Mouse (Mus musculus) liver, embryonic 13.5 days (tissue): ENCODE measurements at regions not wholly inside any gene's neighbourhood (a gene's known extent, or its start where the extent isn't known, plus 50 kb on each side); places are given as distances from the start of the nearest gene placed in this dataset.

Experiments used
- ATAC-seq: fragments of 200-750 bp; cut with Nextera tagmentation; 2 replicates; pipeline ENCODE4 v1.8.0; 2017; ENCODE audit warnings: low read depth, mild to moderate bottlenecking, moderate number of reproducible peaks, moderate library complexity
- DNase-seq: peaks from one replicate; pipeline ENCODE4 v3.0.0; 2022
- H3K27ac ChIP-seq: fragments of 300-500 bp; sonication (generic); 2 replicates; pipeline ENCODE4 v1.5.1; 2015; ENCODE audit warnings: moderate library complexity, mild to moderate bottlenecking, inconsistent platforms
- H3K27me3 ChIP-seq: fragments of 300-500 bp; sonication (generic); 2 replicates; pipeline ENCODE4 v1.6.1; 2015; ENCODE audit warnings: mild to moderate bottlenecking, inconsistent platforms
- H3K36me3 ChIP-seq: fragments of 300-500 bp; sonication (generic); 2 replicates; pipeline ENCODE4 v1.6.1; 2015; ENCODE audit warnings: mild to moderate bottlenecking, inconsistent platforms
- H3K4me1 ChIP-seq: fragments of 300-500 bp; sonication (generic); replicated peaks from 2 replicates; pipeline ENCODE4 v1.6.1; 2015; ENCODE audit warnings: inconsistent platforms
- H3K4me2 ChIP-seq: fragments of 300-500 bp; sonication (generic); 2 replicates; pipeline ENCODE4 v1.6.1; 2015; ENCODE audit warnings: inconsistent platforms, mild to moderate bottlenecking, moderate library complexity
- H3K4me3 ChIP-seq: fragments of 300-500 bp; sonication (generic); replicated peaks from 2 replicates; pipeline ENCODE4 v1.5.1; 2015; ENCODE audit warnings: mild to moderate bottlenecking, inconsistent platforms
- H3K9ac ChIP-seq: fragments of 300-500 bp; sonication (generic); 2 replicates; pipeline ENCODE4 v1.6.1; 2015; ENCODE audit warnings: mild to moderate bottlenecking, inconsistent platforms
- H3K9me3 ChIP-seq: fragments of 300-500 bp; sonication (generic); replicated peaks from 2 replicates; pipeline ENCODE4 v1.6.1; 2016; ENCODE audit warnings: inconsistent platforms
- WGBS: fragments of 180-500 bp; shearing (Covaris S2); methylation state at CpG from one replicate; pipeline ENCODE4 v1.1.7; 2015; ENCODE audit not compliant: insufficient replicate concordance; 5-methylcytosine and 5-hydroxymethylcytosine counted together

DNA sequence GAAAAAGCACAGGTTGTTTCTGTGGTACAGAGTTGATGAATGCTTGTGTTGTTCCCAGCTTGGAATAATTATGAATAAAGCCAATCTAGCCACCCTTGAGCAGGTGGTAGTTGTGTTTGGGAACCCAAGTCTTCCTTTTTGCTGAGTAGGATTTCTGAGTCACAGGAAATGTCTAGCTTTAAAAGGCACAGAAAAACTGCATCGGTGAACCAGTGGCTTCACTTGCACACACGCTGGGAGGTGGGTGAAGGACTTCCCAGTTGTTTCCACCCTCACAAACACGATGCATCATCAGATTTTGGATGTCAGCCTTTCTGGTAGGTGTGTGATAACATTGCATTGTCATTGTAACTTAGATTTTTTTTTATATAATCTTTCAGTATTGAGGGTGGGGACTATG is 322.9 kb upstream of the Slco3a1 start:
- no peak overlapping the region for H3K4me2 ChIP-seq
- no peak for DNase-seq
- 41% methylated on average over 3 of the region's 3 CpGs for WGBS

DNA sequence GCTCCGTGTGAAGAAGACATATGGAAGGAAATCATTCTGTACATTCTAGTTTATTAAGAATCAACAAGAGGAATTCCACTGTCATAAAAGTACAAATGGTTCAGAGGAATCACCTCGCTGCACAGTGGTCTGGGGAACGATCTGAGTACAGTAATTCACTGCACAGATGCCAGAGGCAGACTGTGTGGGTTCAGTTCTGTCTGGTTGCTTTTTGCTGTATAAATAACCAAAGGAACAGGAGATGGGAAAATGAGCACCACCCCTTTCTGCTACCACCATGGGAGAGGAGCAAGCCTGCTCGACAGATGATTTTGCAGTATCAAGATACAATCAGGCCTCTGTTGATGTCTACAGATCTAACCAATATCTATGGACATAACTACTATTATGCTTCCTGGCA is 322.1 kb upstream of the Slco3a1 start:
- no peak overlapping the region for H3K27ac ChIP-seq
- no peaks in the 10 kb centered on the region for H3K36me3 ChIP-seq
- H3K9ac ChIP-seq, result no peak overlapping the region
- no peak overlapping the region for H3K4me2 ChIP-seq
- no peak for DNase-seq
- H3K4me1 ChIP-seq, result no peaks in the 10 kb centered on the region
- H3K4me3 ChIP-seq, result no peak overlapping the region
- ATAC-seq, result no peak
- no peaks in the 10 kb centered on the region for H3K9me3 ChIP-seq
- 56% methylated on average over 4 of the region's 4 CpGs for WGBS
- H3K27me3 ChIP-seq, result no peaks in the 10 kb centered on the region

More for the DNA sequence above, 322.9 kb upstream of the Slco3a1 start:
- Histone ChIP-seq H3K4me1 (no peaks in the 10 kb centered on the region), H3K27me3 (no peaks in the 10 kb centered on the region), H3K36me3 (no peaks in the 10 kb centered on the region), H3K4me3 (no peak overlapping the region), H3K27ac (no peak overlapping the region), H3K9ac (no peak overlapping the region), H3K9me3 (no peaks in the 10 kb centered on the region)
- no peak for ATAC-seq

DNA sequence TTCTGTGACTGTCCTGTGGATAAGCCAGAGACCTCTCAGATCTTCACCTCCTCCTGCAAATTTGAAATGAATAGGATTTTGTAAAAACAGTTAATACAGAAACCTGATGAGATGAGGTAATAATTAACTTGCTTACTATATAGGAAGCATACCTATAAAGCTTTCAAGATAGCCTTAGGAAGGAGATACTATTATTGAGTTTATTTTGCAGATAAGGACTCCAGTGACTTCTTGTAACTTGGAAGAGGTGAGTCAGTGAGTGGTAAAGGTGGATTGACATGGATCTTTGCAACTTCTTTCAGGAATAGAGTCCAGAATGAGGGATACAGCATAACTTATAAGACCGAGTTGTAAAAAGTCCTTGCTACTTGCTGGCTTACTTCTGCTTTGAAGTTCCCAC is 315.7 kb upstream of the Slco3a1 start:
- Histone ChIP-seq H3K36me3 (no peaks in the 10 kb centered on the region), H3K27ac (no peak overlapping the region), H3K4me2 (no peak overlapping the region), H3K9ac (no peak overlapping the region), H3K4me1 (no peaks in the 10 kb centered on the region), H3K4me3 (no peak overlapping the region), H3K9me3 (no peaks in the 10 kb centered on the region), H3K27me3 (no peaks in the 10 kb centered on the region)
- ATAC-seq, result no peak
- no peak for DNase-seq
- 74% methylated on average over 1 of the region's 1 CpGs for WGBS

DNA sequence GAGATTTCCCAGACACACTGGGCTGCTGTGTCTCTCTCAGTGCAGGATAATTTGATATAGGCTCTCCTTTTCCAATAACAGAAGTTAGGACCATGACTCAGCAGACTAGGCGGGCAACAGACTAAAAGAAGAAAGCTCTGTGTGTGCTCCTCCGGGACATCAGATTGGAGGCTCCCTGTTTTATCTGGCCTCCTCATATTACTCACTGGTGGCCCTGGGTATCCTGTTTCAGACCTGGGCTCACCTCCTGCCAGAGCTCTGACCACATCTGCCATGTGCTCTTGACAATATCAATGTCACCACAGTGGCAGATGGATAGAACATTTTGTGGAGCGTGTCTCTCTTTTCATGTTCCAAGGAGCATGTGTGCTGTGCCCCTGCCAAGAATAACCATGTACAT is 308.1 kb upstream of the Slco3a1 start:
- ATAC-seq (no peak), DNase-seq (peak; percentile 1)
- no peaks in the 10 kb centered on the region for H3K36me3 ChIP-seq
- 25% methylated on average over 3 of the region's 3 CpGs for WGBS
- H3K27ac ChIP-seq, result no peak overlapping the region
- no peaks in the 10 kb centered on the region for H3K27me3 ChIP-seq
- no peaks in the 10 kb centered on the region for H3K9me3 ChIP-seq
- H3K9ac ChIP-seq, result no peak overlapping the region
- H3K4me1 ChIP-seq, result no peaks in the 10 kb centered on the region
- H3K4me2 ChIP-seq, result no peak overlapping the region
- H3K4me3 ChIP-seq, result no peak overlapping the region

DNA sequence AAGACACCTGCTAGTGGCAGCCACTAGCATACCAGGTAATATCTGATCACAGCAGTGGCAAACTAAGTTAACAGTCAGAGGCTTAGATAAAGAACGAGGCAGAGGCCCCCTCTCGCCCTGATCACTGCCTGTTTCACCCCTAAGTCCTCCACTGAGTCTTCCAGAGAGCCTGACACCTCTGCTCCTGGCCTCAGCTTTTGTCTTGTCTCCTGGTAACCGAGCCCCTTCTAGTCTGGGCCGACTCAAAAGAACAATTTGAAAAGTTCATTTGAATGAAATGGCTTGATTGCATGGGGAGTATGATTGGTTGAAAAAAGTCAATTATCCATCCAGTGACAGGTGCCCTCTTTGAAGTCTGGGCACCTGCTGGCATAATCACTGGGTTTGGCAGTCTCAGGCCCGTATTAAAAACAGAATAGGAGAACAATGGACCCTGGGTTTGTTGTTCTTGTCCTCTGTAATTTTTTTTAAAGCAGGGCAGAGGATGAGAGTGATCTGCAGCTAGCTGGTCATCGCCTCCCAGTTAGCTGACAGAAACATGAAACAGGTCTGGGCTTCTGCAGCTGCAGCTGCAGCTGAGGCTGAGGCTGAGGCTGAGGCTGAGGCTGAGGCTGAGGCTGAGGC is 289.8 kb upstream of the Slco3a1 start:
- no peaks in the 10 kb centered on the region for H3K9me3 ChIP-seq
- no peak overlapping the region for H3K27ac ChIP-seq
- no peak overlapping the region for H3K4me2 ChIP-seq
- no peak overlapping the region for H3K9ac ChIP-seq
- ATAC-seq (no peak), DNase-seq (no peak)
- H3K36me3 ChIP-seq, result no peaks in the 10 kb centered on the region
- H3K4me3 ChIP-seq, result no peak overlapping the region
- H3K27me3 ChIP-seq, result no peaks in the 10 kb centered on the region
- H3K4me1 ChIP-seq, result no peaks in the 10 kb centered on the region
- WGBS, result 35% methylated on average over 6 of the region's 6 CpGs

DNA sequence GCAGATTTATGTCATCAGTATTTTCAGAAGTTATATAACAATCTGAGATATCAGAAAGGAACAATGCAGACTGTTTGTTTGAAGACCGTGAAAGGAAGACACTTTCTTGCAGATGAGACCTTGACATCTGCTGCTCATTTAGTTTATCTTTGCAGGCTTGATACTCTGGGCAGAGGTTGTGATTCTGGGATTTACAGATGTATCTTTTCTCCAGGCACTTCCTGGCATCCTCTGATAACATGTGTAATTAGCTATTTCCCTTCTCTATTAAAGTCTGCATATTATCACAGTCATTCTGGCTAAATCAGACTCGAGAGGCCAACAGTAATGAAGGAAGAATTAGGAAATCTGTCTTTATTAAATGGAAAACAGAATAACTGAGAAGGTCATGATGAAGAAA is 268.7 kb upstream of the Slco3a1 start:
- no peaks in the 10 kb centered on the region for H3K27me3 ChIP-seq
- H3K9me3 ChIP-seq, result no peaks in the 10 kb centered on the region
- H3K36me3 ChIP-seq, result no peaks in the 10 kb centered on the region
- H3K4me3 ChIP-seq, result no peak overlapping the region
- 31% methylated on average over 2 of the region's 2 CpGs for WGBS
- no peak overlapping the region for H3K4me2 ChIP-seq
- ATAC-seq (no peak), DNase-seq (no peak)
- no peaks in the 10 kb centered on the region for H3K4me1 ChIP-seq
- H3K9ac ChIP-seq, result no peak overlapping the region
- H3K27ac ChIP-seq, result no peak overlapping the region

DNA sequence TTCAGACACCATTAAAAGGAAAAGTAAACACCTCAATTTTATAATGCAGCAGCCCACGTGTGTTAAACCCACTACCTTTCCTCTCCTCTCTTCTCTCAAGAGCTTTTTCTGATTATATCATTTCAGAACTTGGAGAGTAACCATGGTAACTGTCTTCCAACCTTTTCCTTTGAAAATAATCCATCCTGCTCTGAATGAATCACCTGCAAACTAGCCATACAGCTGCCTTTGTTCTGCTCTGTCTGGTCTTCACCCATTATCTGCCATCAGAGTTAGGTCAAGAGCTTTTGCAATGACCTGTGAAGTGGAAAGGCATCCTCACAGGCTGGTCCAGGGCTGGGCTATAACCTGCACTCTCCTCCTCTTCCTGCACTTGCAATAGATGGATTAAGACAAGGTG is 238.7 kb upstream of the Slco3a1 start:
- no peaks in the 10 kb centered on the region for H3K36me3 ChIP-seq
- 49% methylated on average over 1 of the region's 1 CpGs for WGBS
- H3K4me2 ChIP-seq, result no peak overlapping the region
- no peak overlapping the region for H3K27ac ChIP-seq
- DNase-seq (no peak), ATAC-seq (no peak)
- H3K9ac ChIP-seq, result no peak overlapping the region
- H3K4me3 ChIP-seq, result no peak overlapping the region
- H3K4me1 ChIP-seq, result no peaks in the 10 kb centered on the region
- no peaks in the 10 kb centered on the region for H3K27me3 ChIP-seq
- H3K9me3 ChIP-seq, result no peaks in the 10 kb centered on the region

DNA sequence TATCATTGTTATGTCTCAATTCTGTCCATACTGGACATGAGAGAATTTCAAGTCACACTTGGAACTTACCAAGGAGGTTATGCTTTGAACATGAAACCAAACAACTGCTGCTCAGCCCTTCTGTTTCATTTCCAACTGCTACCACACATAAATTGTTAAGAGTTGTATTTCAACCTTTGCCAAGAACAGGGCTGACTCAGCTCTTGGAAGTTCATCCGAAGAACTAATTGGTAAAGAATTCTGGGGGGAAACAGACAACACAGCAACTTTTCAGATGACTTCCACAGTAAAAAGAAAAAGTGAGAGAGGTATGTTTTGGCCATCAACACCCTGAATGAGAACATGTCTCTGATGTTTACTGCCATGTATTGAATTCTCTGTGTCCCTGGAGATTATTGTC is 234.1 kb upstream of the Slco3a1 start:
- H3K9me3 ChIP-seq, result no peaks in the 10 kb centered on the region
- no peak overlapping the region for H3K9ac ChIP-seq
- no peaks in the 10 kb centered on the region for H3K4me1 ChIP-seq
- H3K27me3 ChIP-seq, result no peaks in the 10 kb centered on the region
- DNase-seq, result no peak
- no peak for ATAC-seq
- no peak overlapping the region for H3K4me3 ChIP-seq
- WGBS, result 56% methylated on average over 1 of the region's 1 CpGs
- H3K27ac ChIP-seq, result no peak overlapping the region
- no peak overlapping the region for H3K4me2 ChIP-seq
- no peaks in the 10 kb centered on the region for H3K36me3 ChIP-seq

DNA sequence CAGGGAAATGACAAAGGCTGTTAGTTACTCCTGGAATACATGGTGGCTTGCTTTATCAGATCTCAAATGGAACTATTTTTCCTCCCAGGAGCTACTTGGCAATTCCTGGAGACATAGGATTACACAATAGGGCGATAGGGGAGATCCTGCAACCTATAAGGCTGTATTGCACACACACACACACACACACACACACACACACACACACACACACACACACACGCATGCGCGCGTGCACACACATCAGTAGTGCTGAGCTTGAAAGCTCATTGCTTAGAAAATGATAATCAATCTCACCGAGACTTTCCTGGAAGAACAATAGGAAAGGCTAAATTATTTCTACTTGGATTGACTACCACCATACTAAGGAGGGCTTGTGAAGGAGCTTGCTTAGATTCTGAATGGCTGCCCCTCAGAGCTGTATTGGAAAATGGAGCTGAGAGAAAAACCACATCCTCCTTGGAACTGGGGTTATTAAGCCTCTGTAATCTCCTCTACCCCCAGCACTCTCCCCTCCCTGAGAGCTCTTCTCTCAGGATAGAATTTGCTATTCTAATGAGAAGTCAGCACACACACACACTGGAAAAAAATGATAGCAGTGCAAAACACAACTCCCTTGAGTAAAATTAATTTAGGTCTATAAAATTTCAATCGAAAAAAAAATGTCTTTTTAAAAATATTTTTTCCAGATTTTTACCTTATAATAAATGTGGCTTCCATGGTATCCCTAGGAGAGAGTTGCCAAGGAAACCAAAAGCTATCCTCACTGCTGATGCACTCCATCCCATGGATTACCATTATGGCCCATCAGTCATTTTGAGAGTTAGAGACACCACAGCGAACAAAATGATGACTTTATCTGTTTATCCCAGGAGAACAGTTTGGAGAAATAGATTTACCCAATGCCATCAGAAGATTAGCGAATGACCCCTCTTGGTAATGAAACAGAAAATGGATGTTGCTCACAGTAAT is 217.1 kb upstream of the Slco3a1 start:
- no peak overlapping the region for H3K9ac ChIP-seq
- H3K4me3 ChIP-seq, result no peak overlapping the region
- no peaks in the 10 kb centered on the region for H3K9me3 ChIP-seq
- H3K27me3 ChIP-seq, result no peaks in the 10 kb centered on the region
- ATAC-seq, result no peak
- 75% methylated on average over 9 of the region's 9 CpGs for WGBS
- no peak overlapping the region for H3K27ac ChIP-seq
- no peak for DNase-seq
- H3K4me2 ChIP-seq, result no peak overlapping the region
- H3K36me3 ChIP-seq, result no peaks in the 10 kb centered on the region
- H3K4me1 ChIP-seq, result no peaks in the 10 kb centered on the region

DNA sequence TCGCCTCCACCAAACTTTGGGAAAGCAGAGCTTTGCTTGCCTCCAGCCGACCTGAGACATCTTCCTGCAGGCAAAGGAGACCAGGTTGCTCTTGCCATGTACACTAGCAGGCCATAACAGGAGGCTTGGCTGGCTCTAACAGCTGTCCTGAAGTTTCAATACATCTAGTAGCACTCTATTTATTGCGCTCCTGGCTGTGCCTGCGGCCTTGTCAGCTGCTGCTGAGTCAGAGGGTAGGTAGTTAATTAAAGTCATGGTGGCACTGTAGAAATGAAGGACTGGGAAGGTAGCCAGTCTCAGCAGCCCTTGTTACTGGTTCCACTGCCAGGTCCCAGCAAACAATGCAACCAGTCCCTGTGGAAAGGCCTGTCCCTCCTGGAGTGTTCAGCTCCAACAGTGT is 212.0 kb upstream of the Slco3a1 start:
- Histone ChIP-seq H3K9me3 (no peaks in the 10 kb centered on the region), H3K27ac (no peak overlapping the region), H3K4me1 (no peaks in the 10 kb centered on the region), H3K9ac (no peak overlapping the region), H3K27me3 (no peaks in the 10 kb centered on the region), H3K4me3 (no peak overlapping the region), H3K4me2 (no peak overlapping the region), H3K36me3 (no peaks in the 10 kb centered on the region)
- 66% methylated on average over 4 of the region's 4 CpGs for WGBS
- DNase-seq, result no peak
- ATAC-seq, result no peak

DNA sequence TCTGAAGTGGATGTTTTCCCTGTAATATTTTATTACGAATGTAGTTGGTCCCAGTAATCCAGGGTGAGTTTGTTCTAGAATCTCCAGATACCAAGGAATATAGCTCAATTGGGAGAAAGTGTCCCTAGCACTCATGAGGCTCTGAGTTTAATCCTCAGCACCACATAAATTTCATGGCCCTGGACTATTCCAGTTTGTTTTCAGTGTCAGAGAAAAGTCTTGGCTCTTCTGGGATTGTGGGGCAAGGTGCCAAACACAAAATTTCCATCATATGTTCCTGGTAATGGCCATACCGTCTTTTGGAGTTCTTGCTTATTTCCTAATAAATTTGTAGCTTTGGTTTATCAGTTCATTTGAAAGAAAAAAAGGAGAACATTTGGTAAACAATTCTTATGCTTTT is 202.9 kb upstream of the Slco3a1 start:
- Histone ChIP-seq H3K27ac (no peak overlapping the region), H3K9me3 (no peaks in the 10 kb centered on the region), H3K4me1 (no peaks in the 10 kb centered on the region), H3K9ac (no peak overlapping the region), H3K4me3 (no peak overlapping the region), H3K4me2 (no peak overlapping the region), H3K27me3 (no peaks in the 10 kb centered on the region), H3K36me3 (no peaks in the 10 kb centered on the region)
- no peak for ATAC-seq
- no peak for DNase-seq
- WGBS, result 63% methylated on average over 2 of the region's 2 CpGs

DNA sequence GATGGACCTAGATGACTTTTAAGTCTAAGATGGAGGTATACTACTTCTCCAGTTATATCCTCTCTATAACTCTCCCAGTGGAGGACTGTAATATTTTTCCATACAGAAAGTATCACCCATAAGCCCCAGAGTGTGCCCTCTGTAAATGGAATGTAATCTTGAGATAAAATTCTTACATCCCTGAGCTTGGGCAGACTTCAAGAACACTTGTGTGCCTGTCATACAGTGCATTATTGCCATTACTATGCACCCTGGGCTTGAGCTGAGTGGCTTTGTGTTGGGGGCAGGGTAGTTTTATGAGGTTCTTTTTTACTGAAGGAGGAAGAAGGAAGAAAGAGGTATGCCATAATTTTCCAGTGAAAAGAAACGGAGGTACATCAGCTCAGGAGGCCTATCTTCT is 193.1 kb upstream of the Slco3a1 start:
- Histone ChIP-seq H3K27me3 (no peaks in the 10 kb centered on the region), H3K9ac (no peak overlapping the region), H3K4me2 (no peak overlapping the region), H3K4me3 (no peak overlapping the region), H3K36me3 (no peaks in the 10 kb centered on the region), H3K4me1 (no peaks in the 10 kb centered on the region), H3K27ac (no peak overlapping the region), H3K9me3 (no peaks in the 10 kb centered on the region)
- DNase-seq (no peak), ATAC-seq (no peak)
- 38% methylated on average over 1 of the region's 1 CpGs for WGBS
